Mouse (Mus musculus) forebrain, embryonic 14.5 days (tissue): Measurements from ENCODE around the gene Fermt2. TPM values are rescaled to one million over a fixed set of nuclear protein-coding genes. Genes with fewer than 3 reads are reported as not detected.

ENCODE experiments used
- ATAC-seq: fragments of 200-750 bp; cut with Nextera tagmentation; 2 replicates; pipeline ENCODE4 v1.8.0; 2017; ENCODE audit warnings: mild to moderate bottlenecking, moderate library complexity
- DNase-seq: peaks from one replicate; pipeline ENCODE4 v3.0.0-alpha.2; 2015; ENCODE audit warnings: low spot score
- H3K27ac ChIP-seq: fragments of 300-500 bp; sonication (generic); 2 replicates; pipeline ENCODE4 v1.5.1; 2014; ENCODE audit warnings: low read depth, mild to moderate bottlenecking, control low read depth, low read length, moderate library complexity
- H3K27me3 ChIP-seq: fragments of 300-500 bp; sonication (generic); replicated peaks from 2 replicates; pipeline ENCODE4 v1.6.1; 2014; ENCODE audit warnings: low read length, control low read depth, mixed read lengths; ENCODE audit not compliant: control insufficient read depth, insufficient read depth
- H3K36me3 ChIP-seq: fragments of 300-500 bp; sonication (generic); 2 replicates; pipeline ENCODE4 v1.6.1; 2014; ENCODE audit warnings: low read length, control low read depth; ENCODE audit not compliant: control insufficient read depth, insufficient read depth
- H3K4me1 ChIP-seq: fragments of 300-500 bp; sonication (generic); 2 replicates; pipeline ENCODE4 v1.6.1; 2014; ENCODE audit warnings: antibody characterized with exemption, low read length, control low read depth; ENCODE audit not compliant: control insufficient read depth, insufficient read depth
- H3K4me2 ChIP-seq: fragments of 300-500 bp; sonication (generic); 2 replicates; pipeline ENCODE4 v1.6.1; 2014; ENCODE audit warnings: mild to moderate bottlenecking, control low read depth, low read length
- H3K4me3 ChIP-seq: fragments of 300-500 bp; sonication (generic); 2 replicates; pipeline ENCODE4 v1.5.1; 2014; ENCODE audit warnings: low read depth, low read length, control low read depth
- H3K9ac ChIP-seq: fragments of 300-500 bp; sonication (generic); 2 replicates; pipeline ENCODE4 v1.6.1; 2014; ENCODE audit warnings: mild to moderate bottlenecking, low read length, control low read depth, moderate library complexity
- H3K9me3 ChIP-seq: fragments of 300-500 bp; sonication (generic); replicated peaks from 2 replicates; pipeline ENCODE4 v1.6.1; 2016; ENCODE audit warnings: low read length, control low read depth, mixed read lengths; ENCODE audit not compliant: control insufficient read depth
- WGBS: fragments of 180-500 bp; shearing (Covaris S2); extraction: QIAGEN DNeasy Blood & Tissue Kit; methylation state at CpG from one replicate; pipeline ENCODE4 v1.1.7; 2014; 5-methylcytosine and 5-hydroxymethylcytosine counted together
- polyA plus RNA-seq: library from polyadenylated mRNA; unstranded; fragments of >200 nt; fragmentation: Nextera tagmentation; extraction: Ambion mirVana; gene quantifications from 2 replicates; pipeline ENCODE4 v1.2.1, GENCODE M21; 2014

Gene Fermt2
- polyA plus RNA-seq, 1 experiment from 2014 or later: 68.4 TPM

DNA sequence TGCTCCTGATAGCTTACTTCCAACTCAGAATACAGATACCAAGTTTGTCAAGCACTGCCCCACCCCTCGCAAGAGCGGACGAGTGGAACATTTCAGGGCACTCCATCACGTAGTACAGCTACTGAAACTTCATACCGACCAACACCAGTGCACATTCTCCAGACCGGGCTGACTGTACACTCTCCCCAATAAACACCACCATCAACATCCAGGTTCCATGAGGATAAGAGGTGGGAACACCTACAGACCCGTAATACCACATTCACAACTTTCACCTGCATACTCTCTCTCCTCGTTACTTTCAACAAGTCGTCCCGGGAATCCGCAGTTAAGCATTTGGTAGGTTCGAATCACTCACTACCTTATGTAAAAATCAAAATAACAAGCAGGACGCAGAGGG is 1.1 kb downstream of the Fermt2 start:
- H3K4me1 ChIP-seq: peaks cover 14% of the 10 kb centered on the region
- peak overlapping the region; percentile 77 for H3K4me3 ChIP-seq
- under 1% methylated on average over 13 of the region's 13 CpGs for WGBS
- H3K9me3 ChIP-seq: no peaks in the 10 kb centered on the region
- peak overlapping the region; percentile 90 for H3K9ac ChIP-seq
- DNase-seq (peak; percentile 13), ATAC-seq (peak; percentile 8; the same call in 1 of the 2 replicates)
- H3K27ac ChIP-seq: peak overlapping the region; percentile 93
- H3K27me3 ChIP-seq: no peaks in the 10 kb centered on the region
- no peaks in the 10 kb centered on the region for H3K36me3 ChIP-seq
- H3K4me2 ChIP-seq: peak overlapping the region; percentile 64

DNA sequence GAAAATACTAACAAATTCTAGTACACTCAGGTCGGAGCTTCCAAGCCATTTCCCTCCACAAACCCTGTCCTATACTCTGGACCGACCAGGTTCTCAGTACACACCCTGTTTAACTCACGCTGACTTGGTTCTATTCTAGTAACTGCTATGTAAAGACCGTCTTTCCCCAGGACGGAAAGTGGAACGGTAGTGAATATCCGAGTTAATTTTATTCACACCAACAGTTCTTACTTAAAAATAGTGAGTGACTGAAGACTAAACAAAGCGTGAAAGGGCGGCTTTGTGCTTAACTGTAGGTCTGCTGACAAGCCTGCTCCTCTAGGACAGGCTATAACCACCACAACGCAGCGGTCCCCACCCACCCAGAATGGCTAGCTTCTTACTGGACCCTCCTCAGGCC is 14.1 kb downstream of the Fermt2 start:
- Histone ChIP-seq H3K4me2 (no peak overlapping the region), H3K4me1 (no peaks in the 10 kb centered on the region), H3K36me3 (no peaks in the 10 kb centered on the region), H3K9ac (no peak overlapping the region), H3K9me3 (no peaks in the 10 kb centered on the region), H3K27ac (no peak overlapping the region), H3K27me3 (no peaks in the 10 kb centered on the region), H3K4me3 (no peak overlapping the region)
- no peak for DNase-seq
- ATAC-seq: no peak
- 81% methylated on average over 11 of the region's 11 CpGs for WGBS

DNA sequence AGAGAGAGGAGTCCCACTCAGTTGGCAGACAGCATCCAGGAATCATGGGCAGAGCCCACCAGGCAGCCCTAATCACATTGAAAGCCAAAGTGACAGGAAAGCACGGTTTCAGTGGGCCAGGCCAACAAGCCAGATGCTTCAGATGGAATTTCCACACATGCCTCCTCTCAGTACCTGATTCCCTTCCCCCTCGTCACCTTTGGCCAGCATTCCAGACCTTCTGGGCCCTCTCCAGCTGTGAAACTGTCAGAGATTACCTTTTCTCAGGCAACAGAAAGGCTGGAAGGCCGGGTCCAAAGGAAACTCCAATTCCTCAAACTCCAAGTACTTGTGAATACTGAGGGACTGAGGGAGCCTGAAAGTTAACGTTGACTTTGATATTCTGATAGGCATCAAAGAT is 19.1 kb downstream of the Fermt2 start:
- ATAC-seq: no peak
- no peak overlapping the region for H3K4me2 ChIP-seq
- no peak overlapping the region for H3K9ac ChIP-seq
- peaks cover 14% of the 10 kb centered on the region for H3K4me1 ChIP-seq
- H3K4me3 ChIP-seq: no peak overlapping the region
- H3K36me3 ChIP-seq: no peaks in the 10 kb centered on the region
- no peak for DNase-seq
- WGBS: 62% methylated on average over 4 of the region's 4 CpGs
- H3K9me3 ChIP-seq: no peaks in the 10 kb centered on the region
- H3K27me3 ChIP-seq: no peaks in the 10 kb centered on the region
- H3K27ac ChIP-seq: no peak overlapping the region

DNA sequence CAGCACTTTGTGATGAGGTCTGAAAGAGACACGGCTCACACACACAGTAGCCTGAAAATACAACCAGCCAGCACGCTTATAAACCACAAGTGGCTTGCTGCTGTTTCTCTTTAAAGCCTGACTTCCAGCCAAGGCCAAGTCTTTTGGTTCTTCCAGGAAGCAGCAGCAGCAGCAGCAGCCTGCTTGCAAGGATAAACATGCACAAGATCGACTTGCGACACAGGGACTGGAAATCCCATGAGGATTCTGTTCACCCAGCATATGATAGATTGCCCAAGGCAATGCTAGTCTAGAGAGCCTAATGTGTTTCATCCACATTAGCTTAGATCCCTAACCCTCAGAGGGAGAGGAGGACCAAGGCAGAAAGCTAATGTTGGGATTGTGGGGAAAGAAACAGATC is 22.0 kb downstream of the Fermt2 start:
- peaks cover 14% of the 10 kb centered on the region for H3K4me1 ChIP-seq
- H3K4me3 ChIP-seq: no peak overlapping the region
- WGBS: 64% methylated on average over 4 of the region's 4 CpGs
- DNase-seq (peak; percentile 17), ATAC-seq (no peak)
- H3K27me3 ChIP-seq: no peaks in the 10 kb centered on the region
- H3K36me3 ChIP-seq: 0 out of 2 replicates have a peak, but pooled peaks cover 11% of the 10 kb centered on the region
- H3K27ac ChIP-seq: 0 out of 2 replicates have a peak overlapping the region, but pooled peaks have one; percentile 9
- no peak overlapping the region for H3K4me2 ChIP-seq
- H3K9me3 ChIP-seq: no peaks in the 10 kb centered on the region
- H3K9ac ChIP-seq: peak overlapping the region; percentile 21; the same call in 1 of the 2 replicates

DNA sequence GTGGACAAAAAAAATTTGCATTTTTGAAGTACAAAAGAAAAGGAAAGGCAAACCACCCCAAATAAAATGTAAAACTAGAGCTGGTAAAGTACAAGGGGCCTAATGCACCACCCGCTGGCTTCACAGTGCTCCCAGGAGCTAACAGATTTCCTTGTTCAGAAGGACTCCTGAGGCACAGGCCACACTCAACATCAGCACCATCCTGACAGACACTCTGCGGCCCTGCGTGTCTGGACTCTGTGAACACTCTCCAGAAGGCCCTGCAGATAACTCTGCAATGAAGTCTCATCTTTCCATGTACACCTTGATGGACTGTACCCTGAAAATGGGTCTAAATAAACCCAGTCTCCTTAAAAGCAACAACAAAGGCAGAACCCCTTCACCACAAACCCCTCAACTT is 22.5 kb downstream of the Fermt2 start:
- Histone ChIP-seq H3K4me1 (peaks cover 14% of the 10 kb centered on the region), H3K9me3 (no peaks in the 10 kb centered on the region), H3K9ac (peak overlapping the region; percentile 45; the same call in 1 of the 2 replicates), H3K4me3 (no peak overlapping the region), H3K27me3 (no peaks in the 10 kb centered on the region), H3K36me3 (0 out of 2 replicates have a peak, but pooled peaks cover 11% of the 10 kb centered on the region), H3K4me2 (no peak overlapping the region), H3K27ac (0 out of 2 replicates have a peak overlapping the region, but pooled peaks have one; percentile 9)
- no peak for ATAC-seq
- WGBS: 67% methylated on average over 3 of the region's 3 CpGs
- no peak for DNase-seq

DNA sequence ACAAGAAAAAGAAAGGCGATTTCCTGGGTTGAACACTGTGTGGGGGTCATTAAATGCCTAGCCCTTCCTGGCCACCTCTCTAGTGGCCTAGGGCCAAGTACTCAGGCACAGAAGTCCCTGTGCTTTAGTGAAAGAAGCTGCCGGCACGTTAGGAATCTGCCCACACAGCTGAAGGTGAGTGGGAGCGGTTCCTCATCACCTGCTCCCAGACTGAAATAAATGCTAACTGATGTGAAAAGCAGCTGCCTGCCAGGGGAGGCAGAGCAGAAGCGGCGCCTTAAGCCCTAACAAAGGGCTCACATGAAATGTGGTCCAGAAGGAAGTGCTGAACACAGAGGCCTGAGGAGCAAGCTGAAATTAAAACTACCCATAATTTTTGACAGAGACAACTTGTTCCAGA is 22.9 kb downstream of the Fermt2 start:
- Histone ChIP-seq H3K9ac (peak overlapping the region; percentile 45), H3K4me2 (no peak overlapping the region), H3K4me3 (no peak overlapping the region), H3K27ac (peak overlapping the region; percentile 57; the same call in 1 of the 2 replicates), H3K9me3 (no peaks in the 10 kb centered on the region), H3K36me3 (0 out of 2 replicates have a peak, but pooled peaks cover 11% of the 10 kb centered on the region), H3K4me1 (peaks cover 14% of the 10 kb centered on the region), H3K27me3 (no peaks in the 10 kb centered on the region)
- WGBS: 13% methylated on average over 6 of the region's 6 CpGs
- ATAC-seq: peak; percentile 34; the same call in 1 of the 2 replicates
- peak; percentile 38 for DNase-seq

DNA sequence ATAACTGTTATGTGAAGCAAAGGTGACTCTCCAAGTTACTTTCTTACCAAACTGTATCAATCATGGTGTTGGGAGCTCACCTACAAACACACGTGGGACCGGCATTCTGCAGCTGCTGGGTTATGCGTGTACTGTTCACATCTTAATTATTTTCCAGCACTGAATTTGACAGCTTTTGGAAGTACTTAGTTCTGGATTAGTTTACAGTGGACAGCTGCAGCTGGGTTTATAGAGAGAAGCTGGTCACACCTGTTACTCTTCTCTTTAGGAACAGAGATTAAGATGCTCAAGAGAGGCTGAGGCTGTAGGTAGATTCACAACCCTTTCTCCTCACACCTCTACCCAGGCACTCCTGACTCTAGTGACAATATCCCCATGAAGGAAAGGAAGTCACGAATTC is 23.8 kb downstream of the Fermt2 start:
- 94% methylated on average over 4 of the region's 4 CpGs for WGBS
- no peak overlapping the region for H3K4me3 ChIP-seq
- no peak for ATAC-seq

DNA sequence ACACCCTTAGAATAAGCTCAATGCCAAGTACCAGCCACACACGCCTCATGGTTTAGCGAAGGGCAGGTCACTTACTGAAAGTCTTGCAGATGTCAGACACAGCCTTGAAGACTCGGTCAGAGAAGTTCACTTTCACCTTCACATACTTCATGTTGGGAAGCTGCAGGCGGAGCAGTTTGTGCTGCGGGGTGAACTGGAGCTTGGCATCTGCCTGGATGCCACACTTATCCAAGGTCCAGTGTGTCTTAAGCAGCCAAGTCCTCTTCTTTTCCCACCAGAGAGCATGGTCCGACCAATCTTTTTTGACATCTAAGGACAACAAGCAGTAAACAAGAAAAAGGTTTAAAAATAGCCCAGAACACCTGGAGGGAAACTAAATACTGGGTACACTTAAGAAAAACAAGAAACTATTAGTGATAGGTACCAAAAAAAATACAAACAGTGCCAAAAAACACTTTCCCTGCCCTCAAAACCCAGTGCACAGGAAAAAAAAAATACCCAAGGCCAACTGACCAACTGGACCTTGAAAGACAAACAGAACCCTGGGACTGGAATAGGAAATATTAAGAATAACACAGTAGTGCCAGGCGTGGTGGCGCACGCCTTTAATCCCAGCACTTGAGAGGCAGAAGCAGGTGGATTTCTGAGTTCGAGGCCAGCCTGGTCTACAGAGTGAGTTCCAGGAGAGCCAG is 25.4 kb downstream of the Fermt2 start:
- H3K4me3 ChIP-seq: no peak overlapping the region
- no peaks in the 10 kb centered on the region for H3K9me3 ChIP-seq
- peaks cover 14% of the 10 kb centered on the region for H3K4me1 ChIP-seq
- H3K27ac ChIP-seq: no peak overlapping the region
- ATAC-seq: no peak
- no peak overlapping the region for H3K9ac ChIP-seq
- H3K4me2 ChIP-seq: no peak overlapping the region
- 93% methylated on average over 10 of the region's 10 CpGs for WGBS
- DNase-seq: no peak
- H3K27me3 ChIP-seq: no peaks in the 10 kb centered on the region
- 0 out of 2 replicates have a peak, but pooled peaks cover 11% of the 10 kb centered on the region for H3K36me3 ChIP-seq

More for the DNA sequence above, 23.8 kb downstream of the Fermt2 start:
- H3K27ac ChIP-seq: no peak overlapping the region
- peaks cover 14% of the 10 kb centered on the region for H3K4me1 ChIP-seq
- H3K9ac ChIP-seq: no peak overlapping the region
- no peaks in the 10 kb centered on the region for H3K9me3 ChIP-seq
- H3K27me3 ChIP-seq: no peaks in the 10 kb centered on the region
- 0 out of 2 replicates have a peak, but pooled peaks cover 11% of the 10 kb centered on the region for H3K36me3 ChIP-seq
- H3K4me2 ChIP-seq: no peak overlapping the region
- no peak for DNase-seq

DNA sequence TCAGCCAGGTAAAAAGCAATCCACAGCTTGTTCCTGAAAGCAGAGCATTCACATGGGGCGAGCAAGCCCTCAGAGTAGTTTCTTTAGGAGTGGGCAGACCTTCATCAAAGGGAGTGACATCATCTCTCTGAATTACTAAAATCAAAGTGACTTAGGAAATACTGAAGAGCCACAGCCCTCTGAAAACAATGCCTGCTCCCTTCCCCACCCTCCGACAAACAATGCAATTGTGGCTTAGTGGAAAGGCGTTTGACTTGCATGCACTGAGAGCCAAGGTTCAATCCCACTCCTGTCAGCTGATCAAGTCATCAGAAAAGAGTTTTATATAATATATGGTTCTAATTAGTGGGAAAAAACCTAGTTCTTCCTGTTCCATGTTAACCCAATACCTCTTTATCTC is 26.0 kb downstream of the Fermt2 start:
- ATAC-seq: no peak
- 63% methylated on average over 3 of the region's 3 CpGs for WGBS
- H3K4me2 ChIP-seq: no peak overlapping the region
- H3K27me3 ChIP-seq: no peaks in the 10 kb centered on the region
- H3K27ac ChIP-seq: no peak overlapping the region
- H3K36me3 ChIP-seq: 0 out of 2 replicates have a peak, but pooled peaks cover 11% of the 10 kb centered on the region
- no peak overlapping the region for H3K4me3 ChIP-seq
- DNase-seq: no peak
- peaks cover 14% of the 10 kb centered on the region for H3K4me1 ChIP-seq
- H3K9ac ChIP-seq: no peak overlapping the region
- H3K9me3 ChIP-seq: no peaks in the 10 kb centered on the region
